Mouse (Mus musculus): ENCODE measurements around the gene Cul5. TPM values are rescaled to one million over a fixed set of nuclear protein-coding genes. Genes with fewer than 3 reads are reported as not detected.

Gene Cul5
- polyA plus RNA-seq, 1 experiment from 2014 or later = 35.9 TPM

DNA sequence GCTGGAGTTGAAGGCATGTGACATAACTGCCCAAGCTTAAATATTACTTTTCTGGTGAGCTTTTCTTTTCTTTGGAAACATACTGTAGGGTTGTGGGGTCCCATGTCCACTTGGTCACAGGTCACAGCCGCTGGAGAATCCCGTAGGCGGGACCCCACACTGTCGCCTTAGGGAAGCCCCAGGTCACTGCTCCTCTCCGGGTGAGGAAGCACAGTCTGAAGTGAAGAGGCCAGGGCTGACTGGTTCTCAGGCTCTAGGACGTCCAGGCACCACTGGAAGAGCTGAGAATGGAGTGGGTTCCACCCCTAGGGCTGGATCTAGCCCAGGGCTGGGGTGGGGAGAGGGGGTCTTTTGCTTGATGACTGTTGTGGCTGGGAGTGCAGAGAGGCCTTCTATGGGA, 71.2 kb downstream of the Cul5 start:
- no peak for ATAC-seq
- 72% methylated on average over 6 of the region's 6 CpGs for WGBS

DNA sequence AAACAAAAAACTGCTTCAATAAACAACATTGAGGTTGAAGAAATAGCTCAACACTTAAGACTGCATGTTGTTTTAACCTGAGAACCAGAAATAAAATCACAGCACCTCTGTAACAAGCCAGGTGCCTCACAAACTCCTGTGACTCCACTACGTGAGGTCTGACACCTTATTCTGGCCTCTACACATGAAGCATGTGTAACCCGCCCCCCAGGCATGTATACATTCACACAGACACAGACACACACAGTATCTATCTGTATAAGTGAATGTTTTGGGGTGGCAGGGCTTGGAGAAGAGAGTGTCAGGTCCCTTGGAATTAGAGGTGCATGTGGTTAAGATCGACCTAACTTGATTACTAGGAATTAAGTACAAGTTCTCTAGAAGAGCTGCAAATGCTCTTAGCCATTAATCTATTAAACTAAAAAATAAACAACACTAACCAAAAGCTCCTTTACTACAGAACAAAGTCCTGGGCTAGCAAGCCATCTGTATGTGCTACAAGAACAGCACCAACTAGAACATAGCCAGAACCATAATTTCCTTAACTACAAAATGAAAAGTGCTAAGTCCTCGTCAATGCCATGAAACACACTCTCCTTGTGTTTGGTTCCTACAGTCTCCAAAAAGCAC, 72.7 kb downstream of the Cul5 start:
- no peak overlapping the region for H3K4me2 ChIP-seq (ENCODE audit: low read length)
- H3K4me1 ChIP-seq (ENCODE audit: control insufficient read depth, insufficient read depth, low read length) = no peaks in the 10 kb centered on the region
- H3K27ac ChIP-seq (ENCODE audit: low read length) = no peak overlapping the region
- H3K9me3 ChIP-seq (replicated peaks; ENCODE audit: control insufficient read depth, low read length, poor library complexity, severe bottlenecking) = no peaks in the 10 kb centered on the region
- H3K4me3 ChIP-seq (ENCODE audit: low read depth, low read length) = no peak overlapping the region
- H3K27me3 ChIP-seq (ENCODE audit: control insufficient read depth, insufficient read depth, low read depth, low read length) = no peaks in the 10 kb centered on the region
- WGBS = 89% methylated on average over 4 of the region's 4 CpGs
- H3K36me3 ChIP-seq (ENCODE audit: control insufficient read depth, insufficient read depth, low read length) = peaks cover 12% of the 10 kb centered on the region
- ATAC-seq = no peak
- no peak overlapping the region for H3K9ac ChIP-seq (ENCODE audit: low read depth, low read length)

More for the DNA sequence above, 71.2 kb downstream of the Cul5 start:
- H3K9me3 ChIP-seq (replicated peaks; ENCODE audit: control insufficient read depth, low read length, poor library complexity, severe bottlenecking) = no peaks in the 10 kb centered on the region
- H3K4me3 ChIP-seq (ENCODE audit: low read depth, low read length) = no peak overlapping the region
- H3K36me3 ChIP-seq (ENCODE audit: control insufficient read depth, insufficient read depth, low read length) = peaks cover 11% of the 10 kb centered on the region
- H3K4me2 ChIP-seq (ENCODE audit: low read length) = no peak overlapping the region
- H3K4me1 ChIP-seq (ENCODE audit: control insufficient read depth, insufficient read depth, low read length) = no peaks in the 10 kb centered on the region
- no peak overlapping the region for H3K9ac ChIP-seq (ENCODE audit: low read depth, low read length)
- H3K27ac ChIP-seq (ENCODE audit: low read length) = no peak overlapping the region
- no peaks in the 10 kb centered on the region for H3K27me3 ChIP-seq (ENCODE audit: control insufficient read depth, insufficient read depth, low read depth, low read length)

DNA sequence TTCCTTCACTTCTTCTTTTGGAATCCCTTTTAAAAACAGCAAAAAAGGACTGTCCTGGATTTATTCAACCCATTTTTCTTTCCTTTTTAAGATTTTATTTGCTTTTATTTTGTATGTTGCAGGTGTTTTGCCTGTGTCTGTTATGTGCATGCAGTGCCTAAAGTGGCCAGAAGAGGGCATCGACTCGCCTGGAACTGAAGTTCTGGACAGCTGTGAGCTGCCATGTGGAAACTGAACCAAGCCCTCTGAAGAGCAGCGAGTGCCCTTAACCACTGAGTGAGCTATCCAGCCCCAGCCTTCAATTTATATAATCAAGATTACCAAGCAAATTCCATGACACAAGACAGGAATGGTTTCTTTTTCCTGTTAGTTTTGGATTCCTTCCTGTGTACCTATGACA, 75.0 kb downstream of the Cul5 start:
- H3K36me3 ChIP-seq (ENCODE audit: control insufficient read depth, insufficient read depth, low read length) = peaks cover 24% of the 10 kb centered on the region
- no peak overlapping the region for H3K9ac ChIP-seq (ENCODE audit: low read depth, low read length)
- no peak overlapping the region for H3K4me2 ChIP-seq (ENCODE audit: low read length)
- 7% methylated on average over 3 of the region's 3 CpGs for WGBS
- ATAC-seq = no peak
- H3K4me1 ChIP-seq (ENCODE audit: control insufficient read depth, insufficient read depth, low read length) = no peaks in the 10 kb centered on the region
- no peak overlapping the region for H3K4me3 ChIP-seq (ENCODE audit: low read depth, low read length)
- H3K27me3 ChIP-seq (ENCODE audit: control insufficient read depth, insufficient read depth, low read depth, low read length) = no peaks in the 10 kb centered on the region
- no peaks in the 10 kb centered on the region for H3K9me3 ChIP-seq (replicated peaks; ENCODE audit: control insufficient read depth, low read length, poor library complexity, severe bottlenecking)
- no peak overlapping the region for H3K27ac ChIP-seq (ENCODE audit: low read length)

DNA sequence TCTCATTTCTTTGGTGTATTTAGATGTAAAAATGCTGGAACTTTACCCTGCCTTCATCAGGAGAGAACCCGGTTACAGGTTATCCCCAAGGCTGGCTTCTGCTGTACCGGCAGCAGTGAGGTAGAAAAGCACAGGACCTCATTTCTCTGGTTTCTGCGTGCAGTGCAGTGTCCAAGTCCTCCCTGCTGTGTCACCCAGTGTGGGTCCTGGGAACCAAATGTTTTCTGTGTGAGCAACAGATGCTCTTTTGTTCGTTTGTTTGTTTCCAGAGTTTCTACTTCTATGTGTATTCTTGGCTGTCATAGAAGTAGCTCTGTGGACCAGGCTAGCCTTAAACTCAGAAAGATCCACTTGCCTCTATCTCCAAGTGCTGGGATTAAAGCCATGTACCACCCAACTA, 87.9 kb downstream of the Cul5 start:
- Histone ChIP-seq H3K9ac (ENCODE audit: low read depth, low read length) (no peak overlapping the region), H3K36me3 (ENCODE audit: control insufficient read depth, insufficient read depth, low read length) (peaks cover 45% of the 10 kb centered on the region), H3K9me3 (replicated peaks; ENCODE audit: control insufficient read depth, low read length, poor library complexity, severe bottlenecking) (no peaks in the 10 kb centered on the region), H3K4me3 (ENCODE audit: low read depth, low read length) (no peak overlapping the region), H3K27me3 (ENCODE audit: control insufficient read depth, insufficient read depth, low read depth, low read length) (no peaks in the 10 kb centered on the region), H3K27ac (ENCODE audit: low read length) (no peak overlapping the region), H3K4me2 (ENCODE audit: low read length) (no peak overlapping the region), H3K4me1 (ENCODE audit: control insufficient read depth, insufficient read depth, low read length) (no peaks in the 10 kb centered on the region)
- ATAC-seq = no peak
- 81% methylated on average over 4 of the region's 4 CpGs for WGBS

DNA sequence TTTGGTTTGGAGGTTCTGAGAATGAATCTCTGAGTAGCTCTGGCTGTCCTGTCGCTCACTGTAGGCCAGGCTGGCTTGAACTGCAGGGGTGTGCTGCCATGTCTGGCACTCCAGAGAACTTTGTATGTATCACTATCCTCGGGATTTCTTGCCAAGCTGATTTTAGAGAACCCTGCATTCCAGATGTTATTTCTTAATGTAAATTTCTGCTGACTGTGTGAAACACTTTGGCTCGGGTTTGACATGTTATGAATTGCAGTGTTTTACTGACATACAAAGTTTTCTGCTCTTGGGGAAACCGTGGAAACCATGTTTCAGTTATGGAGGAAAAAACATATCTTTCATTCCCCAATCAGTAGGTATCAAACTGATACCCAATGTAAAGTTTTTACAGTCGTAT, 94.1 kb downstream of the Cul5 start:
- Histone ChIP-seq H3K4me1 (ENCODE audit: control insufficient read depth, insufficient read depth, low read length) (no peaks in the 10 kb centered on the region), H3K27me3 (ENCODE audit: control insufficient read depth, insufficient read depth, low read depth, low read length) (no peaks in the 10 kb centered on the region), H3K36me3 (ENCODE audit: control insufficient read depth, insufficient read depth, low read length) (peaks cover 19% of the 10 kb centered on the region), H3K4me2 (ENCODE audit: low read length) (no peak overlapping the region), H3K27ac (ENCODE audit: low read length) (no peak overlapping the region), H3K9ac (ENCODE audit: low read depth, low read length) (no peak overlapping the region), H3K9me3 (replicated peaks; ENCODE audit: control insufficient read depth, low read length, poor library complexity, severe bottlenecking) (no peaks in the 10 kb centered on the region), H3K4me3 (ENCODE audit: low read depth, low read length) (no peak overlapping the region)
- 95% methylated on average over 5 of the region's 5 CpGs for WGBS
- ATAC-seq = no peak

DNA sequence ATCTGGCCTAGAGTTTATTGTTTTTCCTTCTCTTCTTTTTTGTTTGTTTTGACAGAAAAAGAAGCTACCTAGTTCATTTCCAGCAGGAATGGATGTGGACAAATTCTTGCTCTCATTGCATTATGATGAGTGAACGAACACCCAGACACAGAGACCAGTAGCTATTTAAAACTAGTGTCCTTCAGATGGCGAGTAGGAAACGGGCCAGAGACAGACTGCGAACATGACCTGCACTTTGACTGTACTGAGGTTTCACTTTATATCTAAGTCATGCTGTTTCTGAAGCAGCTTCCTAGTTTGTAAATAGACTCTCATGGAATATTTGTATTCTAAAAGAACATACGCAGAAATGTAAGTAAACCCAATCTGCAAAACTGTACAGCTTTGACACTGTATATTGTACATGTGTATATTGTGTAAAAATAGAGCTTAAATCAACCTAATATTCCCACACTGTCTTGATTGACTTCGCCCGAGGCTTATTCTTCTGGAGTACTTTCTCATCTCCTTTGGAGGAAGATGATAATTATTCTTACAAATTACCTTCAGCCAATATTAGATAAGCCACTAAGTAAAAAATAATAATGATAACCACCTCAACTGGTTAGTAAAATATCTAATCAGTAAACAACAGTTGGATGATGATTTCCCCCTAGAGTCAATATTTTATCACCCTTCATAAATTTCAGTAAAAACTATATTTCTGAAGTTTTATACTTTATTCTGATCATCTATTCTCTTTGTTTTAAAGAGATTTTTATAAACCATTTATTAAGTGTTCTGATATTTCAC, 97.1 kb downstream of the Cul5 start:
- no peak for ATAC-seq
- Histone ChIP-seq H3K4me1 (ENCODE audit: control insufficient read depth, insufficient read depth, low read length) (no peaks in the 10 kb centered on the region), H3K36me3 (ENCODE audit: control insufficient read depth, insufficient read depth, low read length) (peaks cover 25% of the 10 kb centered on the region), H3K27me3 (ENCODE audit: control insufficient read depth, insufficient read depth, low read depth, low read length) (no peaks in the 10 kb centered on the region), H3K27ac (ENCODE audit: low read length) (no peak overlapping the region), H3K4me2 (ENCODE audit: low read length) (no peak overlapping the region), H3K9me3 (replicated peaks; ENCODE audit: control insufficient read depth, low read length, poor library complexity, severe bottlenecking) (no peaks in the 10 kb centered on the region), H3K9ac (ENCODE audit: low read depth, low read length) (no peak overlapping the region), H3K4me3 (ENCODE audit: low read depth, low read length) (no peak overlapping the region)
- WGBS = 96% methylated on average over 7 of the region's 7 CpGs

DNA sequence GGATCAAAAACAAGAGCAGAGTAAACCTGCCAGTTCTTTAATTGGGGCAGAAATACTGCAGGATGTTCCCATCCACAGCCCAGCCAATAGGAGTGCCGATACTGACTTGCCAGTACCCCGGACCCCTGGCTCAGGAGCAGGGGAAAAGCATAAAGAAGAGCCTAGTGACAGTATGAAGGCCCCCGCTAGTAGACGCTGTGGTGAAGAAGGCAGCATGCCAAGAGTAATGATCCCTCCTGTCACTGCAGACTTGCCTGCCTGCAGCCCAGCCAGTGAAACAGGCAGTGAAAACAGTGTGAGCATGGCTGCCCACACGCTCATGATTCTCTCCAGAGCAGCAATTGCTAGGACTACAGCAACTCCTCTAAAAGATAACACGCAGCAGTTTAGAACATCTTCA, 99.2 kb downstream of the Cul5 start:
- Histone ChIP-seq H3K27ac (ENCODE audit: low read length) (no peak overlapping the region), H3K27me3 (ENCODE audit: control insufficient read depth, insufficient read depth, low read depth, low read length) (no peaks in the 10 kb centered on the region), H3K9ac (ENCODE audit: low read depth, low read length) (no peak overlapping the region), H3K4me1 (ENCODE audit: control insufficient read depth, insufficient read depth, low read length) (no peaks in the 10 kb centered on the region), H3K9me3 (replicated peaks; ENCODE audit: control insufficient read depth, low read length, poor library complexity, severe bottlenecking) (no peaks in the 10 kb centered on the region), H3K4me2 (ENCODE audit: low read length) (no peak overlapping the region), H3K4me3 (ENCODE audit: low read depth, low read length) (no peak overlapping the region), H3K36me3 (ENCODE audit: control insufficient read depth, insufficient read depth, low read length) (peaks cover 32% of the 10 kb centered on the region)
- ATAC-seq = no peak
- 85% methylated on average over 6 of the region's 6 CpGs for WGBS

Other genes with a start within 250 kb of the Cul5 start
- gene Atm, start 133.3 kb downstream of the Cul5 start, polyA plus RNA-seq (2015; fragmentation: Nextera tagmentation; extraction: Ambion mirVana) = 6.6 and 7.9 TPM in 2 replicates
- 11.1 and 11.2 TPM in 2 replicates for gene Npat, start 133.0 kb downstream of the Cul5 start, polyA plus RNA-seq (2015; fragmentation: Nextera tagmentation; extraction: Ambion mirVana)
- 161 and 167 TPM in 2 replicates for gene Acat1, start 59.6 kb downstream of the Cul5 start, polyA plus RNA-seq (2015; fragmentation: Nextera tagmentation; extraction: Ambion mirVana)
- 2.0 and 2.2 TPM in 2 replicates for gene Rab39, start 36.2 kb upstream of the Cul5 start, polyA plus RNA-seq (2015; fragmentation: Nextera tagmentation; extraction: Ambion mirVana)
- 12.2 and 14.3 TPM in 2 replicates for gene Slc35f2, start 101.5 kb upstream of the Cul5 start, polyA plus RNA-seq (2015; fragmentation: Nextera tagmentation; extraction: Ambion mirVana)
- 0.31 TPM in 1 of 2 replicates, not detected in the other for gene Sln, start 180.2 kb upstream of the Cul5 start, polyA plus RNA-seq (2015; fragmentation: Nextera tagmentation; extraction: Ambion mirVana)

Data from midbrain, embryonic 16.5 days (tissue).